Mouse (Mus musculus) common myeloid progenitor, adult 5-6 weeks (primary cell): ENCODE results near the gene Ctns. TPM values are rescaled to one million over a fixed set of nuclear protein-coding genes. Genes with fewer than 3 reads are reported as not detected.

Experiments used
- ATAC-seq: replicated peaks from 2 replicates; pipeline ENCODE4 v1.8.0; 2016; ENCODE audit warnings: low read depth, mild to moderate bottlenecking, moderate TSS enrichment, inconsistent platforms; ENCODE audit not compliant: poor library complexity, severe bottlenecking
- total RNA-seq: library from RNA; stranded (forward); fragments of 200-1000, 187-1606 nt; gene quantifications from 2 replicates; pipeline ENCODE4 v1.2.3, GENCODE M21; 2017

Ctns gene
- total RNA-seq, 1 experiment from 2014 or later: 8.8 TPM

DNA sequence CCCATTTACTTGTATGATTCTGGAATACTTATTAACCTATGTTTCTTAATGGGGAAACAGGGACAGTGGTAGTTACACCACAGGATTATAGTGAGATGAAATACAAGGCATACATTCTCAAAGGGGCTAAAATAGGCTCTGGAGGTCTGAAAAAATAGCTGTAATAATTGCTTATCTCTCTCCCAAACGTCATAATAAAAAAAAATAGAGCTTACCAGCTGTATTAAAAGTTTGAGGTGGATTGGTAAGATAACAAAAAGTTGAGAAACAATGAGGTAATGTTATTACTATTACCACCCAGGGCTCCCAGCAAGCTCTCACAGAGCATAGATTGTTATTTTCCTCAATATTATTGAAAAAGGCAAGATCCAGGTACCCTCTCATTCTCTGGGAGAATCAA is 652 bp downstream of the Ctns start:
- no peak for ATAC-seq

DNA sequence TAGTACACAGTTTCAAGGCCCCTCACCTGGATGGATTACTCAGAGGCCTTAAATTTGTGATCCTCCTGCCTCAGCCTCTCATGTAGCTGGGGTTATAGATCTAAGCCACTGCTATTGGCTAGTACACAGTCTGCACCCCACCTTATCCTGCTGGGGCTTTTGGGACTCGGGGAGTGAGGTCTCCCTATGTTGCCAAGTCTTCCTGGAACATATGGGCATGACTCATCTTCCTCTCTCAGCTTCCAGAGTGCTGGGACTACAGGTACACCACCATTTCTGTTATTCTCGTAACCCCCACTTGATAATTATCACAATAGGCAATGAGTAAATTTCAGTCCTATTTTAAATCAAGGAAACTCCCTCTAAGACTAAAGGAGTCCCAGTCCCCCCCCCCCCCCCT is 4.4 kb downstream of the Ctns start:
- no peak for ATAC-seq

DNA sequence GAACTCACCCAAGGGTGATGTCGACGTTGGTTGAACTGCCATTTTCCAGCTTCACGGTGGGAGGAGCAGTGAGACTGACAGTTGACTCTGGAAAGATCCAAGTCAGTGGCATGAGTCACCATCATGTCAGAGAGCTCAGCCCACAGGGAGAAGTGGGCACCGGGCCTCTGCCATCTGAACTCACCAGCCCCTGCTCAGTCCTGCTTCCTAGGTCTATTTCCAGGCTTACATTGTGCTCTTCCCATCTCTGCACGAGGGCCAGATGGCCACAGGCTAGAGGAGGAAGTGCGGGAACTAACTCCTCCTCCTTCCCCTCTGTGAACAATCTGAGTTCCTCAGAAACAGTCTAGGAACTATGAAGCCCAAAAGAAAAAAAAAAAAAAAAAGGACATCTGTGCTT is 5.8 kb downstream of the Ctns start:
- peak; percentile 81 for ATAC-seq

DNA sequence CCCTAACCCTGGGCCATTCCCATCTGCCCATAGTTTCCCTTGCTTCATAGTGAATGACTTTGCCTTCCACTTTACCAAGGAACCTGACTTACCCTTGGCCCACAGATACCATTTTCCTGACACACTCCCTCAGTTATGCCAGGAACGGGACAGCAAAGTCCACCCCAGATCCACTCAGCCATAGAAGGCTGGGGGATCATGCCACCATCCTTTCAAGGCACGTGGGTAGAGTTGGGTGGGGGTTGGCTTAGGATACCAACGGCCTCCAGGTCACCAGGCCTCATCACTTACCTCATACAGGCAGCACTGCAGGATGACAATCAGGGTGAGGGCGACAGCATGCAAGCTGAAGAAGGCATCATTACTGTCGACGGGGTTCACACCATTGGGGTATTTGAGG is 11.6 kb downstream of the Ctns start:
- ATAC-seq: no peak

DNA sequence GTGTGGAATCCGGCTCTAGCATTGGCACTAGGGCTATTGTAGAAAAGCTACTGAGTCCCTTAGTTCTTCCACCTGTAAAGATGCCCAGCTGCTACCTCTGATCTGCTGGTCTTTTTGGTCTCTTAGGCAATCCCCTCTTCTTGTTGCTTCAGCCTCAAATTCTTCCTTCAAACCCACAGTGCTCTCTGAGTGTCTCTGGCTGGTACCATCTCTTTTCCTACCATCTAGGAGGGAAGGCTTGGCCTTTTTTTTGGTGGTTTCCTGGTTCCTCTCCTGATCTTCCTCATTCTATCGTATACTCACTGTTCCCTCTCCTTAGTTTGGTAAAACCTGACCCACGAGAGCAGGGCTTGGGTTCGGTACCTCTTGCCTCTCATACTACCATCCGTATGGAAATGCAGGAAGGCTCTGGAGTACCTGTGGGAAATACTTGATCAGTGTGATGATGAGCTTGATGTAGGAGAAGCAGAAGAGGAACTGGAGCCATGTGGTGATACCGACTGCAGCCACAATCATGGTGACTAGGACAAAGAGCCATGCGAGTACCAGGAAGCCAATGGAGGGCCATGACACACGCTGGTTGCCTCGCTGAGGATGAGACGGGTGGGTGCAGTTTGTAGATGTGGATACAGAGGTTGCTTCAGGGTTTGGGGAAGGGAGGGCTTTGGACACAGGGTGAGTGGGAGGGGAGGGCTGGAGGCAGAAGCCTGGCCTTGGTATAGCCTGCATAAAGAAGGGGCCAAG is 12.8 kb downstream of the Ctns start:
- ATAC-seq: peak; percentile 55

DNA sequence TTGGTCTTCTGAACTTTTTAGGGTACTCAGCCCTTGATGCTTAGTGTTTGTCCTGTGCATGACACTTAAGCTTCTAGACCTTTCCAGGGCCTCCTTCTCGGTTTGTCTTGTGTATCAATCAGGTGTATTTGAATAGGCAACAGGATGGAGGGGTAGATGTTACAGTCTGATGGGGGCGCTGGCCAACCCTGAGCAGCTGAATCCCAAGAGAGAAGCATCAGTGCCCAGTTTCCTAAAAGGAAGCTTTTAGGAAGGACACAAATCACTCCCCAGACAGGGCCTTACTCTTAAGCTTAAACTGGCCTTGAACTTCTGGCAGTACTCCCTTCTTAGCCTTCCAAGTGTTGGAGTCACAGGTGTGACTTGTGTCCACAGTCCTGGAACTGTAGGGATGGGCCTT is 20.9 kb downstream of the Ctns start:
- ATAC-seq: no peak

DNA sequence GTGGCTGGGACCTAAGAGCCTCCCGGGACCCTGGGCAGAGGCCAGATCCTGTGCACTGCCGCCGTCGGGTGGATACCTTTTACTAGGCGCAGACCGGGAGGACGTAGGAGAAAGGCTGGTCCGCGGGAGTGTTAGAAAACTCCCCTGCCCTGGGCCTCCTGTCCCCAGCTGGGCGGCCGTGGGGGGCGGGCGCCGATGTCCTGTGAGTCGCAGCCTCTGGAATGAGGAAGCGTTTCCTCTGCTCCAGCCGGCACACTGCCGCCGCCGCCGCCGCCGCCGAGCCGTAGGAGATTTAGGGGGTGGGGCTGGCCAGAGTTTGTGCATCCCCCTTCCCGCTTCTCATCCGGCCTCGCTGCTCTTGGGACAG is 21.4 kb downstream of the Ctns start:
- ATAC-seq: peak; percentile 56

DNA sequence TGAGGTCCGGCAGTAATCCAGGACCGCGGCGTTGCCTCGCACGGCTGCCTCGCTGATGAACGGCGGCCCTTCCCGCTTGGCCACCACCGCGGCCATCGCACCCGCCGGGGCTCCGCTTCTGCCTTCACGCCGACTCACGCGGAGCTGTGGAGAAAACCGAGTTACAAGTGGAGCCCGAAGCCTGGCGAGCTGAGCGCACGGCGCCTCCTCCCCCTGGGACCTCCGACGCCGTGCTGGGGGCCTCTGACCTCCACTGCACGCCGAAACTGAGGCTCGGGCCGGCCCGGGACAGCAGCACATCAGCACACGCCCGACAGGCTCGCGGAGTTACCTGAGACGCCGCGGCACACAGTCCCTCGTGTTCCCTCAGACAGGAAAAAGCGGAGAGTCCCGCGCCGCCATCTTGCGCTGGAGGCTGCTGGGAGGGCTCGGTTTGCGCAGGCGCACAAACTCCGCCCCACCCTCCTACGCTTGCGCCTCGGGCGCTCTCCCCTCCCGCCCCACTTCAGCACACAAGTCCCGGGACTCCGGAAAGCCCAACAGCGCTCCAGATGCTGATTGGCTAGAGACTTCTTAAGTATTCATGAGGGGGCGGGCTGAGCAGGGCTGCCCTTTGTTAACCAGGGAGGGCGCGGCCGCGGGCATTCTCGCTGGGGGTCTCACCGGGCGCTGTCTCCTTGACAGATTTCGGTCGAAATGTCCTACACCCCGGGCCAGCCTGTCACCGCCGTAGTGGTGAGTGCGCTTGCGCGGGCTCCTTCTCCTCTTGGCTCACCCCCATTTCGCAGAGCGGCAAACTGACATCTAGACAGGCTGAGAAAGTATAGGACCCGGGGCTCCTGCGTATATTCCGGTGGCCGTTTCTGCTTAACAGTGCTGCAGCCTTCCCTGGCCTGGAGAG is 22.0 kb downstream of the Ctns start, which contains the start of the genes Emc6 and Tax1bp3:
TSS of gene Emc6 (minus strand) at position 430 of the 901 bp plus-strand sequence.
TSS of gene Tax1bp3 (plus strand) at position 476 of the 901 bp plus-strand sequence.
- ATAC-seq: peak; percentile 96

DNA sequence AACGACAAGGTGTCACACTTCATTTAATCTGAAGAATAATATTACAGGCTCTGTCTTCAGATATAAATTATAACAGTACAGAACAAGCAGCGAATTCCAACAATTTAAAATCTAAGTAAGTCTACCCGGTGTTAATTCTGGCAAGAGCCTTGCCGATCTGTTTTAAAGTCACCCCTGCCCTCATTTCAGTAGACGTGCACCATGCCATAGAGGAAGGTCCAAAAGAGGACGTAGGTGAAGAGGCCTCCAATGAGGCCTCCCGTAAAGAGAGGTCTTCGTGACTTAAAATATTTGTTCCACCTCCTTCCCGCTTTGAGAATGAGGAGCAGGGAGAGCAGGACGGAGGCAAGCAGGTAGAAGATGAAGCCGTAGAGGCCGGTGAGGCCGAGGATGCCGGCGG is 22.7 kb downstream of the Ctns start:
- no peak for ATAC-seq

DNA sequence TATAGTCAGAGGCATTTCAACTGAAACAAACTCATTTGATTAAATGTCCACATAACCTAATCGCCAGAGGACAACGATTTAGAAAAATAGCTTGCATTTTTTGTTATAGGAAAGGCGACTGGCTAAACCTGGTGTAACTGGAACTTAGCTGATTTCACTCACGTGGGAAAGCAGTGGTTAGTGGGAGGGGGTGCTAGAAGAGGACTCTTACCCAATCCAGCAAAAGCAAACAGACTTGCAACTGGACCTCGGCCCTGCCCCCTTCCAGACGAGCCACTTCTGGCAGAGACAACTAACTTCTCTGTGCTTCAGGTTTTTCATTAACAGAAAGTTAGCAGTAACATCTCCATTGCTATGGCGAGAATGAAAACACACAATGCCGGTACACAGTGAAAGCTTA is 23.2 kb downstream of the Ctns start:
- ATAC-seq: no peak

DNA sequence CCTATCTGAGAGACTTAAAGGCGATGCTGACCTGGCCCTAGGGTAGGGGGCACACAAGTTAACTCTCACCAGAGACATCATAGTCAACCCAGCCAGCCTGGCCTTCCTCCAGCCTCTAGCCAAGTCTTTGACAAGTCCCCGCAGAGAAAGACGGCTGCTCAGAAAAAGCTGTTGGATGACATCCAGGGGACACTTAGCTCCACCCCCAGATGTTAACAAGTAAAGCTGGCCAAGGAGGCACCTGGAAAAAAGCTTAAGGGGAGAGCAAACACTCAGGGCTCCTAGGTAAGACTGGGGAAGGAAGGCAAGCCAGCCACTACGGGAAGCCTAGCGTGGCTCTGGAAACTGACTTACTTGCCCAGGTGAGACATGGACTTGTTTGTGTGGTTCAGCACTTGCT is 26.7 kb downstream of the Ctns start:
- no peak for ATAC-seq

DNA sequence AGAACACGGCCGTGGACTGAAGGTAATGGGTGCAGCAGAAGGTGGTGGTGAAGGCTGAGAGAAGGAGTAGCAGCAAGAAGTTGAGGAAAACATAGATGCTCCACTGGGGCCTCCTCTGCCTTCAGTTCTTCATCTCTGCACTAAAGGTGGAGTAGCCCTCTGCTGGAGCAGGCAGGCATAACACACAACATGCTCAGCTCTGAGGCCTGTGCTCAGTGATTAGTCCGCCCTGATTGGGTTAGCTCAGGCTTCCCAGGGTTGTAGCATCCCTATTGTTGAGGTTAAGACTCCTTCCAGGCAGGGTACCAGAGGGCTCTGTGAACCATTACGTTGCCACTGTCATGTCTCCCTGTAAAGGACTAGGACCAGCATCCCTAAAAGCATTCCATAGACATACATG is 29.6 kb downstream of the Ctns start:
- ATAC-seq: peak; percentile 89

DNA sequence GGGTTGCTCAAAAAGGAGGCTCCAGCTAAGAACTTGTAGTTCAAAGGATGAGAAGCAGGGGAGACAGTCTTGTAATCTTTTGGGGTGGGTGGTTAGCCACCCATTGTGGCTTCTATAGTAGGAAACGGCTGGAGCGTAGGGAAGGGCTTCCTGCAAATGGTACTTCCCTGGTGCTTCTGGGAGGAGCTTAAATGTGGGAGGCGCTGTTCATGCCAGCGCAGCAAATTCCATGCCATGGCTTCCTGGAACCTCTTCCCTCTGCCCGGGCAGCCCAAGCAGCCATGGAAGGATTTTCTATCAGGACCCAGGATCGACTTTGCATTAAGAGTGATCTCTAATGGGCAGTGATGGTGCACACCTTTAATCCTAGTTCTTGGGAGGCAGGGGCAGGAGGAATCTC is 30.3 kb downstream of the Ctns start:
- ATAC-seq: no peak

DNA sequence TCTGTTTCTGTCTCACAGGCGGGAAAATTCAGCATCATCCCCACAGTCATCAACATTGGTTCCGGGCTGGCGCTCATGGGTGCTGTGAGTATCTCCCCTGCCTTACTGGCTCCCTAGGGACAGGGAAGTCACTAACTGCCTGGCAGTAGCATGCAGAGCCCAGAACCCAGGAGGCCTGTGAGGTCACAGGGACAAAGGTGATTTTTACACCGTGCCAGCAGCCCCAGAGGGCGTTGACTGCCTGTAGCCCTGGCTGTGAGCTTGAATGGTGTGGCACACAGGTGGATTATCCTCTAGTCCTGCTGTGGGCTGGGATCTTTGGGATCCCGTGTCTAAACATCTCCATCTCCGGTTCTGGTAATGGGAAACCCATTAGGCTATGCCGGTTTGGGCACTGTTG is 30.8 kb downstream of the Ctns start:
- ATAC-seq: no peak

DNA sequence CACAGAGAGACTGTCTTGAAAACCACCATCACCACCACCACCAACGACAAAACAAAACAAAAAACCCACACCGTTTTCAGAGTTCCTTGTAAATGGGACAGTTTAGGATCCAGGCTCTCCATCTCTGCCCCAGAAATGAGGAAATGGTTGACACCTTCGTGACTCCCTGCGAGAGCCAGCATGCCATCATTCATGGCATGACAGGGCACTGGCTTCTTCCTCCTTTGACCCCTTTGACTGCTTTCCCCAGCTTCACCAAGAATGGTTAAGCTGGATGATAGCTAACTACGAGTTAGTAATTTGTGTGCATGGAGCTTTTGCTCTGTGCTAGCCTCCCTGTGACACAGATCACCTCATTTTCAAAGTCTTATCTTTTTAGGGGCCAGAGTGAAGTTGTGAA is 36.6 kb downstream of the Ctns start:
- peak; percentile 57 for ATAC-seq

DNA sequence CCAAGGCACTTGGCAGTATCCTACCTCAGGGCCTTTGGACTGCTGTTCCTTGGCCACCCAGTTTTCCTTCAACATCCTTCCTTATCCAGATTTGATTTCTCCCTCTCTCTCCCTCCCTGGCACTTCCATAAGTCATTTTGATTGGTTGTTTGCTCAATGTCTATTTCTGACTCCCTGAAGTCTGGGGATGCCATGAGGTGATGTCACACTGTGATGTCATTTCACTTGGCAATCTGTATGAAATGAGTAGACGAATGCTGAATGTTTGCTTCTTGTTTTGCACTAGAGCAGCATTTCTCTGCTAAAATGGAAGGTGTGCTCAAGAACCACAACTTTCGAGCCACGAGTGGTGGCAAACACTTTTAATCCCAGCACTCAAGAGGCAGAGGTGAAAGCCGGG is 37.2 kb downstream of the Ctns start:
- no peak for ATAC-seq

DNA sequence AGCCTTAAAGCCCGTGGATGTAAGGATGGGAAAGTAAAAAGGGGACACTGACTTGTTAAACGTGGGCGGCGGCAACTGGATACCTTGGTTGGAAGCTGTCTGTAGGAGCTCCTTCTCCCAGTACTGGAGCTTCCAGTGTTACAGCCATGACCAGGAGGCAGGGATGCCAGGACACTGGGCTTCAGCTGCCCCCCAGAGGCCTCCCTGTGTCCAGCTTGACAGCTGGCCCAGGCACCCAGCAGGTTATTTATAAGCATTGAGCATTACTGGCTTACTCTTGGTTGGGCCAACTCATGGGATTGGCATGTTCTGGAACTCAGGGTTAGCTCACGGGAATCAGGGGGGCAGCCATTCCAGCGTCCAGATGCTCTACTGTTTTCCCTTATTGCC is 38.0 kb downstream of the Ctns start:
- no peak for ATAC-seq

DNA sequence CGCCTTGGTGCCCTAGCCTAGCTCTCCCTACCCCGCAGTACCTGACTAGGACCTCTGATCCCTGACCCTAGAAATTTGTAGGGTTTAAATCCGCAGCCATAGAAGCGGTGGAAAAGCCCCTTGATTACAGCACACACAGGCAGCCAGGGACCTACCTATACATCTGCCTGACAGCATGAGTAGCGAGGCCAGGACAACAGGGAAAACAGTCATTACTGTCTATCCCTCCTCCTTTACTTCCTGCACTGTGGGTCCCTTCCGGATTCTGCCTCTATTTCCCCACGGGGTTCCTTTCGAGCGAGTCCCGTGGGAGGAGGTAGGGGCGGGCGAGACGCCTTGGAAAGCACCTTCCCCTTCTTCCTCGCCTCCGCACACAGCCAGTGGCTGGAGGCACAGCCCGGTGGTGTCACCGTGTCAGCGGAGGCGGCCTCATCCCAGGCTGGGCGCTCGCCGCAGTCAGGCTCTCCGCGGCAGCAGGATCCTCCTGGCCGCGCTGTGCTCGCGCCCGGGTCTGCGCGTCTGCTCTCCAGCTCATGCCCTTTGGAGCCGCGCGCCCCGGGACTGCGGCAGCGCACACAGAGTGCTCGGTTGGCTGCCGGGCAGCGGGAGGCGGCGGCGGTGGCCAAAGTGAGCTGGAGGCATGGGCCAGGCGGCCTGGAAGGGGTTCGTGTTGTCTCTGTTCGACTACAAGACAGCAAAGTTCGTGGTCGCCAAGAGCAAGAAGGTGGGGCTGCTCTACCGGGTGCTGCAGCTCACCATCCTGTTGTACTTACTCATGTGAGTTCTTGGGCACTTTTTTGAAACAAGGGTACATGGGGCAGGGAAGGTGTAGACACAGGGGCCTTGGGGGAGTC is 38.7 kb downstream of the Ctns start, which contains the start of gene P2rx5:
TSS of gene P2rx5 (plus strand) at position 465 of the 854 bp plus-strand sequence.
- peak; percentile 61 for ATAC-seq

DNA sequence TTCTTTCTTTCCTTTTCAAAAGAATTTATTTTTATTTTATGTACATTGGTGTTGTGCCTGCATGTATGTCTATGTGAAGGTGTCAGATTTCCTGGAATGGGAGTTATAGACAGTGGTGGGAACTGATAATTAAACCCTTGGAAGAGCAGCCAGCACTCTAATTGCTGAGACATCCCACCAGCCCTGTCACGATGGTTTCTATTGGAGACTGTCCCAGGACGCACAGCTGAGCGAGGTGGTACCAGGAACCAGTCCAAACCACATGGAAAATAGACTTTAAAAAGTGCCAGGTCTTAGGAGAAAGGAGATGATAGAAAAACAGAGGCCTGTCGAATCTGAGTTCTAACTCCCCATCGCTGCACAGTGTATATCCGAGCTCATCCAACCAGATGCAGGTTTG is 43.8 kb downstream of the Ctns start:
- no peak for ATAC-seq

DNA sequence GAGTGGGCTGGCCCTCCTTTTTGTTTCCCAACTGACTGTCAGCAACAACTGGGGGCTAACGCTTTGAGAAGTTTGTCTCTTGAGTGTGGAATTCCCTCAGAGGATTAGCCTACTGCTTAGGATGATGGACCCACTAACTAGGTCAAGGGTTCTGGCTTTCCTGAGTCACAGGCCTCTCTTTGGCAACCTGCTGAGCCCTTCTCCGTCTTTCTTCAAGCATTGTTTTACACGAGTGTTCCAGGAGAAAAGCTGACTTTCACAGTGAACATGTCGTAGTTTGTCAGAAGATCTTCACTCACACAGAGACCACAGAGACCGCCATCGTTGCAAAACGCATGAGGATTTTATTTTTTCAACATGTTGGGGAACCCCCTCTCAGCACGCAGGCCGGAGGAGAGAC is 50.6 kb downstream of the Ctns start:
- no peak for ATAC-seq
